Mouse (Mus musculus): ENCODE measurements at regions not wholly inside any gene's neighbourhood (a gene's known extent, or its start where the extent isn't known, plus 50 kb on each side); places are given as distances from the start of the nearest gene placed in this dataset.

DNA sequence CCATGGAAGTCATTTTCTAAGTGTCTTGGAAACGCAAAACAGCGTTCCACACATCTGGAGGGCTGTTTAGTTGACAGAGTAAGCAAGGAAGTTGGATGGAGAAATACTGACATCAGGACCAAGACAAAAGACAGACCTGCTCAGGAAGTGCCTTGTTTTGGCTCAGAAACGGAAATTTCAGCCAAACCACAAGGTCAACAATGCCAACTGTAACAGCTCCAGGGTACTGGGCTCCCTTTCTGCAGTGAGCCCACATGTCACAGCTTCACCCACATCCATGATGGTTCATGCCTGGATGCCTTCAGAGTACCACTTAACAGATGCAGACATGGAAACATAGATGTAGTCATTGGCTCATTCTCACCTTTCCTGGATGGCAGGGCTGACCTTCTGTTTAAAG lies 296.2 kb downstream of the Fut8 start:
- H3K36me3 ChIP-seq (ENCODE audit: control insufficient read depth, insufficient read depth, low read length), result no peaks in the 10 kb centered on the region
- 51% methylated on average over 3 of the region's 3 CpGs for WGBS (ENCODE audit: insufficient replicate concordance)
- ATAC-seq (replicated peaks; ENCODE audit: insufficient number of reproducible peaks, low FRiP score, low TSS enrichment), result no peak

DNA sequence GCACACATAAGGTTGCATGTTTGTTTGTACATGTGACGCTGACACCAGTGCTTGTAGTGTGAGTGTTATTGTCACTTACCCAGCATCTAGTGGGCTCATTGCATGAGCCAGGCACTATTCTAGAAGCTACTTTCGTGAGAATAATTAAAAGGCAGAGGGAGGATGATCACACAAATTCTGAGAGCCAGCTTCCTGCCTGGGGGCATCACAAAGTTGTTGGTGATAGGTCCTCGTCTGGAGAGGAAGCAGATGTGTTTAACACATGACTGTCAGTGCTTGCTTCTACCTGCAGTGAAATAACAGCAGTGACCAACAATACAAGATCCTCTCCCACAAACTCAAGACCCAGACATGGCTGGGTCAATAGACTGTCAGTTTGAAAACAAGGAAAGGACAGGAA lies 297.2 kb downstream of the Fut8 start:
- no peak overlapping the region for H3K27ac ChIP-seq (ENCODE audit: low read depth, low read length)
- ATAC-seq (replicated peaks; ENCODE audit: insufficient number of reproducible peaks, low FRiP score, low TSS enrichment), result no peak
- no peaks in the 10 kb centered on the region for H3K36me3 ChIP-seq (ENCODE audit: control insufficient read depth, insufficient read depth, low read length)
- 66% methylated on average over 3 of the region's 3 CpGs for WGBS (ENCODE audit: insufficient replicate concordance)
- peaks cover 3% of the 10 kb centered on the region for H3K27me3 ChIP-seq (ENCODE audit: control insufficient read depth, insufficient read depth, low read length)
- no peak overlapping the region for H3K9ac ChIP-seq (ENCODE audit: low read depth, low read length)
- no peak overlapping the region for H3K4me3 ChIP-seq (ENCODE audit: low read depth, low read length)
- no peak overlapping the region for H3K4me2 ChIP-seq
- no peaks in the 10 kb centered on the region for H3K9me3 ChIP-seq (replicated peaks; ENCODE audit: control insufficient read depth, low read length)
- no peaks in the 10 kb centered on the region for H3K4me1 ChIP-seq (ENCODE audit: control insufficient read depth, insufficient read depth, low read length)

More for the DNA sequence above, 296.2 kb downstream of the Fut8 start:
- no peak overlapping the region for H3K9ac ChIP-seq (ENCODE audit: low read depth, low read length)
- no peaks in the 10 kb centered on the region for H3K9me3 ChIP-seq (replicated peaks; ENCODE audit: control insufficient read depth, low read length)
- H3K27ac ChIP-seq (ENCODE audit: low read depth, low read length), result no peak overlapping the region
- no peak overlapping the region for H3K4me3 ChIP-seq (ENCODE audit: low read depth, low read length)
- H3K4me2 ChIP-seq, result no peak overlapping the region
- no peaks in the 10 kb centered on the region for H3K4me1 ChIP-seq (ENCODE audit: control insufficient read depth, insufficient read depth, low read length)
- peaks cover 3% of the 10 kb centered on the region for H3K27me3 ChIP-seq (ENCODE audit: control insufficient read depth, insufficient read depth, low read length)

DNA sequence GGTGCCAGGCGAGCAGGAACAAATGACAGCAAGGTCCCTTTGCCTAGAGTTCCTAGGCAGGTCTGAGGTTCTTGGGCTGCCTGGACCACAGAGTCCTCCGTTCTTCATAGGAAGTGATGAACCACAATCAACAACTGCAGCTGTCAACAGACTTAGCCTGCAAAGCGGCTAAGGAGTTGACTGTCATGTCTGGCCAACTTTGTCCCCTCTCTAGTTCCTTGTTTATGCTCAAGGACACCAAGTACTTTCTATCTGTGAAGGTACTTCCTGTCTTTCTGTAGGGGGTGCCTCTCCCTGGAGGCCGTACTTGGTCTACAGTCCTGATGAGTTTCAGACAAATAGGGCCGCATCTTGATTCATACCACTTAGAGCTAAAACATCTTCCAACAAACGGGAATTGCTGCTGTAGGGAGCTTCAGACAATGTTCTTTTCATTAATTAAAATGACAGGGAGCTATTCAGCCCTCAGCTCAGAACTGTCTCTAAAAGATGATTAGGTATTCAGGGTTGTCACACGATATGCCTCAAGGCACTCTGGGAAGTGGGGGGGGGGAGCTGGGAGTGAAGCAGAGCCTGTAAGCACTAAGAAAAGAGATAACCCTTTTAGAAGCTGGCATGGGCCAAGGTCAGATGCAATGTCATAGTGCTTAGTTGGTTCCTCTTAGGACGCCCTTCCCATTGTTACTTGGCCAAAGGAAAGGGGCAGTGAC lies 299.4 kb downstream of the Fut8 start:
- no peak overlapping the region for H3K4me2 ChIP-seq
- no peak overlapping the region for H3K27ac ChIP-seq (ENCODE audit: low read depth, low read length)
- no peaks in the 10 kb centered on the region for H3K36me3 ChIP-seq (ENCODE audit: control insufficient read depth, insufficient read depth, low read length)
- H3K9me3 ChIP-seq (replicated peaks; ENCODE audit: control insufficient read depth, low read length), result no peaks in the 10 kb centered on the region
- H3K27me3 ChIP-seq (ENCODE audit: control insufficient read depth, insufficient read depth, low read length), result peaks cover 3% of the 10 kb centered on the region
- 66% methylated on average over 8 of the region's 8 CpGs for WGBS (ENCODE audit: insufficient replicate concordance)
- H3K9ac ChIP-seq (ENCODE audit: low read depth, low read length), result no peak overlapping the region
- no peak for ATAC-seq (replicated peaks; ENCODE audit: insufficient number of reproducible peaks, low FRiP score, low TSS enrichment)
- H3K4me1 ChIP-seq (ENCODE audit: control insufficient read depth, insufficient read depth, low read length), result no peaks in the 10 kb centered on the region
- no peak overlapping the region for H3K4me3 ChIP-seq (ENCODE audit: low read depth, low read length)

DNA sequence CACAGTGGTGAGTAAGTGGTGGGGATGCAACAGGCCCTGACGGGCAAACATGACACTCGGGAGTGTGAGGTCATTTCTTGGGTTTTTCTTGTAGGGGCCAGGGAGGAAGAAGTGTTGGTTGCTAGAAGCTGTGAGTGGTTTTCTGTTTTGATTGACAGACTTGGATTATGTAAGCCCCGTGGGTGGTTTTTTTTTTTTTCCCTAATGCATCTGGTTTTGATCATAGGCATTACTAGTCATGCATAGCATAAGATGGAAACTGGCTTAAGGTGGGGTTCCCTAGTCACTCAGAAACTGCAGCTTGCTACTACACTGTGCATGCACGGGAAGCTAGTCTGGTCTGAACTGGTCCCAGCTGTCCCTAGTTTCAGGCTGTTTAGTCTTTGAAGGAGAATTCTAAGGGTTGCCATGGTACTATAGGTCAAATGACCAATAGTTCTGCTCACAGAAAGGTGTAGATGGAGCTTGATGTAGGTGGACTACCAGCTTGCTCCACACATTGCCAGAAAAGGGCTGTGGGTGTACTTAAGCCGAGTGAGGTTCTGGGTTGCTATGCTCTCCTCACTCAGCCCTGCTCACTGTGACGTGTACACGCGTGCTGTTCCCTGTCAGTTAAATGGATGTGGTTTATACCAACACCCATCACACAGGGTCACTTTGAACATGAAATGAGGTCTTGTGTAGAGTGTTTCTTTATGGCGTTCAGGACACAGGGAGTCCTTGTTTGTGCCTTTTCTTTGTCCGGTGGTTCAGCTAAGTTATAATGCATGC lies 301.9 kb downstream of the Fut8 start:
- no peak for ATAC-seq (replicated peaks; ENCODE audit: insufficient number of reproducible peaks, low FRiP score, low TSS enrichment)
- Histone ChIP-seq H3K4me1 (ENCODE audit: control insufficient read depth, insufficient read depth, low read length) (no peaks in the 10 kb centered on the region), H3K9me3 (replicated peaks; ENCODE audit: control insufficient read depth, low read length) (no peaks in the 10 kb centered on the region), H3K4me2 (no peak overlapping the region), H3K27ac (ENCODE audit: low read depth, low read length) (no peak overlapping the region), H3K9ac (ENCODE audit: low read depth, low read length) (no peak overlapping the region), H3K36me3 (ENCODE audit: control insufficient read depth, insufficient read depth, low read length) (no peaks in the 10 kb centered on the region), H3K4me3 (ENCODE audit: low read depth, low read length) (no peak overlapping the region), H3K27me3 (ENCODE audit: control insufficient read depth, insufficient read depth, low read length) (no peaks in the 10 kb centered on the region; the same call in 1 of the 2 replicates)
- WGBS (ENCODE audit: insufficient replicate concordance), result 79% methylated on average over 10 of the region's 10 CpGs

DNA sequence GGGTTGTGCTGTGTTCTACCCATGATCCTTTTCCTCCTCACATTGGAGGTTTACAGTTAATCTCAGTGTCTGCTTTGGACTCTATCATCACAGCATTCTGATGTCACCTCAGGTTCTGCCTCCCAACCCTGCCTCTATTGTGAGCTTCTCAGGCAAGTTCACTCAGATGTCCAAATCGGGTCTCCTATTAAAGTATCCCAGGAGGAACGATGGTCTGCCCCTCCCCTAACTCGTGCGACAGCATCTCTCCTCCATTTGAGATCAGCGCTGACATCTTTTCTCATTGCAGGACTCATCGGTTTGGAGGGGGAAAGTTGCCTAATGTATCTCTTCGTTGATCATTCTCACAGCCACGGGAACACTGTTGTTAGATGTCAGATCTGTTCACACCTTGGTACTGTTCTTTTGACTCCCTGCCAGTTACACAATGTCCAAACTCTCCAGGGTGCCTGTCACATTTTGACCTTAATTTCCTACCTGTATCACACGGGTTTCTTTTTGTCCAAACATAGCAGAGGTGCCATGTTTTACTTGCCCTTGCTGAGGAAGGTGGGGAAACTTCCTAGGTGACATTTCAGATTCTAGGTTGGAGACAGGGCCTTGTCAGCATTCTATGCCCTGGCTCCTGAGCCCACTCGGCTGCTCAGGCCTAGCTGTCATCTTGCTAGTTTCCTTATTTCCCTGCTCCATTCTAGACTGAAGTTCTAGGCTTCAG lies 303.3 kb downstream of the Fut8 start:
- 70% methylated on average over 10 of the region's 10 CpGs for WGBS (ENCODE audit: insufficient replicate concordance)
- no peak for ATAC-seq (replicated peaks; ENCODE audit: insufficient number of reproducible peaks, low FRiP score, low TSS enrichment)
- no peaks in the 10 kb centered on the region for H3K9me3 ChIP-seq (replicated peaks; ENCODE audit: control insufficient read depth, low read length)
- no peaks in the 10 kb centered on the region for H3K4me1 ChIP-seq (ENCODE audit: control insufficient read depth, insufficient read depth, low read length)
- H3K9ac ChIP-seq (ENCODE audit: low read depth, low read length), result no peak overlapping the region
- no peak overlapping the region for H3K4me2 ChIP-seq
- H3K4me3 ChIP-seq (ENCODE audit: low read depth, low read length), result no peak overlapping the region
- no peaks in the 10 kb centered on the region for H3K36me3 ChIP-seq (ENCODE audit: control insufficient read depth, insufficient read depth, low read length)
- no peak overlapping the region for H3K27ac ChIP-seq (ENCODE audit: low read depth, low read length)
- no peaks in the 10 kb centered on the region; the same call in 1 of the 2 replicates for H3K27me3 ChIP-seq (ENCODE audit: control insufficient read depth, insufficient read depth, low read length)

DNA sequence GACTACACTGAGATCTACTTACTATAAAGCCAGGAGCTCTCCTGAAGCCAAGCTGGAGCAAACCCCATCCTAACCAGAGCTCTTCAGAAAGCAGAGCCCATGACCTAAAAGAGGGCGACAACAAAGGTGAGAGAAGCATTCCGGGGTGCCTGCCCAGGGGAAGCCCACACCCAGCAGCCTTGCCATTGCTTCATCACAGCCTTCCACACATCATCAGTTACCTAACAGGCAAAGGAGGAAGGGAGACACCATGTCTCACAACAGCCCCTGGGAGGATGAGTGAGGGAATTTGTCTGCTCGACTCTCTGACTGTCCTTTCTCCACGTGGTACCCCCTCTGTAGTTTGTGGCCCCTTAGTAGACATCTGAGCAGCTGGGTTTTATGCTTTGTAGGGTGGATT lies 303.9 kb downstream of the Fut8 start:
- no peaks in the 10 kb centered on the region for H3K36me3 ChIP-seq (ENCODE audit: control insufficient read depth, insufficient read depth, low read length)
- no peaks in the 10 kb centered on the region for H3K4me1 ChIP-seq (ENCODE audit: control insufficient read depth, insufficient read depth, low read length)
- no peaks in the 10 kb centered on the region; the same call in 1 of the 2 replicates for H3K27me3 ChIP-seq (ENCODE audit: control insufficient read depth, insufficient read depth, low read length)
- H3K27ac ChIP-seq (ENCODE audit: low read depth, low read length), result no peak overlapping the region
- no peak overlapping the region for H3K4me2 ChIP-seq
- no peak overlapping the region for H3K4me3 ChIP-seq (ENCODE audit: low read depth, low read length)
- ATAC-seq (replicated peaks; ENCODE audit: insufficient number of reproducible peaks, low FRiP score, low TSS enrichment), result no peak
- H3K9me3 ChIP-seq (replicated peaks; ENCODE audit: control insufficient read depth, low read length), result no peaks in the 10 kb centered on the region
- 66% methylated on average over 4 of the region's 4 CpGs for WGBS (ENCODE audit: insufficient replicate concordance)
- H3K9ac ChIP-seq (ENCODE audit: low read depth, low read length), result no peak overlapping the region

DNA sequence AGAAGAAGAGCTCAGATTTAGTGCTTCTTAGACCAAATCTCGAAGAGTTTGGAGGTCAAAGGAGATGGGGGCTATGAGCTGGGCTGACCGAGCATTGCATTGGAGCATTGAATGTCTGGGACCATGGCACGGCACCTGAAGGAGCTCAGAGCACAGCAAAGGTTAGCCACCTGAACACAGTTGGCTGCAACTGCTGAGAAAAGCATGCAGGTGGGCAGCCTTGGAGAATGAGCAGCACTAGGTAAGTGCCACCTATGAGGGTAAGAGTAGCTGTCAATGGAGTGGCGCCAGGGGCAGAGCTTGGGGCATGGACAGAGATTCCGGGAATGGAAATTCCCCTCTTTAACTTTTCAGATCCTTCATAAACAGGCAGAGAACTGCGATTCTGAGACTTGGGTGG lies 305.7 kb downstream of the Fut8 start:
- no peaks in the 10 kb centered on the region; the same call in 1 of the 2 replicates for H3K27me3 ChIP-seq (ENCODE audit: control insufficient read depth, insufficient read depth, low read length)
- no peak overlapping the region for H3K4me3 ChIP-seq (ENCODE audit: low read depth, low read length)
- no peaks in the 10 kb centered on the region for H3K9me3 ChIP-seq (replicated peaks; ENCODE audit: control insufficient read depth, low read length)
- H3K9ac ChIP-seq (ENCODE audit: low read depth, low read length), result no peak overlapping the region
- no peak overlapping the region for H3K4me2 ChIP-seq
- no peaks in the 10 kb centered on the region for H3K4me1 ChIP-seq (ENCODE audit: control insufficient read depth, insufficient read depth, low read length)
- H3K36me3 ChIP-seq (ENCODE audit: control insufficient read depth, insufficient read depth, low read length), result no peaks in the 10 kb centered on the region
- 72% methylated on average over 6 of the region's 6 CpGs for WGBS (ENCODE audit: insufficient replicate concordance)
- H3K27ac ChIP-seq (ENCODE audit: low read depth, low read length), result no peak overlapping the region
- no peak for ATAC-seq (replicated peaks; ENCODE audit: insufficient number of reproducible peaks, low FRiP score, low TSS enrichment)

DNA sequence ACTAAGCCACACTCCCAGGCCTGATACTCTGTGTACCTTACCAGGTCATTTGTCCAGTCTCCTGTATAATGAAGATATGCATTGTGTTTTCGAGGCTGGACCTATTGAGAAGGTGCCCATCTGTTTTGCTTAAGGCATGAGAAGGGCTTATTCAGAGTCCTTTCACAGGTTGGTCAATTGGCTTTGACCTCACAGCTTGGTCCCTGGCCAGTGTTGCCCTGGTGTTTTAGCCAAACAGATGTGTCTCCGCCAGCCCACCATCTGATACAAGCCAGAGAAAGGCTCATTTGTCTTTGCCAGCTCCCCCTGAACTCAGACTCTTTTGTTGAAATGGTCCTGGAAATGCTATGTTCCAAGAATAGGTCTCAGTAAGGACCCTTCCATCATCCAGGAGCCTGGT lies 308.2 kb downstream of the Fut8 start:
- no peaks in the 10 kb centered on the region for H3K36me3 ChIP-seq (ENCODE audit: control insufficient read depth, insufficient read depth, low read length)

More for the DNA sequence above, 308.2 kb downstream of the Fut8 start:
- Histone ChIP-seq H3K27me3 (ENCODE audit: control insufficient read depth, insufficient read depth, low read length) (no peaks in the 10 kb centered on the region), H3K27ac (ENCODE audit: low read depth, low read length) (no peak overlapping the region), H3K4me1 (ENCODE audit: control insufficient read depth, insufficient read depth, low read length) (no peaks in the 10 kb centered on the region), H3K9ac (ENCODE audit: low read depth, low read length) (no peak overlapping the region), H3K4me3 (ENCODE audit: low read depth, low read length) (no peak overlapping the region), H3K4me2 (no peak overlapping the region), H3K9me3 (replicated peaks; ENCODE audit: control insufficient read depth, low read length) (no peaks in the 10 kb centered on the region)
- ATAC-seq (replicated peaks; ENCODE audit: insufficient number of reproducible peaks, low FRiP score, low TSS enrichment), result no peak
- 61% methylated on average over 2 of the region's 2 CpGs for WGBS (ENCODE audit: insufficient replicate concordance)
